Mouse (Mus musculus) retina, postnatal 1 day (tissue): Measurements from ENCODE around the gene Mtmr11.
"Not testable (repeated sequence)": the region's sequence is repeated elsewhere in the genome, so short reads cannot be mapped to it uniquely, and the experiment has no call there.

ENCODE experiments used
- DNase-seq: peaks from one replicate; pipeline ENCODE4 v3.0.0-alpha.2; 2012

The Mtmr11 gene

GRCm38 (mm10) chr3:96172197-96173178 is 10.7 kb downstream of the Mtmr11 start, which contains the start of gene Sf3b4:
Sf3b4 (plus strand) TSS chr3:96172332.
- DNase-seq: peak; percentile 97

- DNase-seq: no peak
Observed at GRCm38 (mm10) chr3:96173185-96173584, 11.4 kb downstream of the Mtmr11 start.

- DNase-seq: not testable (repeated sequence)
Observed at GRCm38 (mm10) chr3:96174042-96174441, 12.2 kb downstream of the Mtmr11 start.

DNA sequence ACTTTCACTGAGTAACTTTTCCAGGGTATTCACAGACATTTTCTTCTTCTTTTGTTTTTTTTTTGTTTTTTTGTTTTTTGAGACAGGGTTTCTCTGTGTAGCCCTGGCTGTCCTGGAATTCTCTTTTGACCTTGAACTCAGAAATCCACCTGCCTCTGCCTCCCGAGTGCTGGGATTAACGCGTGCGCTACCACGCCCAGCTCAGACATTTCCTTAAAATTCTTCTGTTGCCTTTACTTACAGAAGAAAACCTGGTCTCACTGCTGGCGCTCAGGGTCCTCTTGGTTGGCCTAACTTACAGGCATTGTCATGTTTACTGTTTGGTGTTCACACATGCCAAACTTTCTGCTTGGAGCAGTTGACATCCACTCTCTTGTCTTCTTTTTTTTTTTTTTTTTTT is 13.4 kb downstream of the Mtmr11 start:
- no peak for DNase-seq

- DNase-seq: no peak
Observed at GRCm38 (mm10) chr3:96178427-96178826, 16.6 kb downstream of the Mtmr11 start.

GRCm38 (mm10) chr3:96178902-96179301 is 17.1 kb downstream of the Mtmr11 start:
- no peak for DNase-seq

- DNase-seq: no peak
Observed at GRCm38 (mm10) chr3:96179531-96179930, 17.7 kb downstream of the Mtmr11 start.

GRCm38 (mm10) chr3:96180727-96181477 is 19.1 kb downstream of the Mtmr11 start, which contains the start of gene Sv2a:
Sv2a (plus strand) TSS chr3:96181151.
- peak; percentile 76 for DNase-seq

GRCm38 (mm10) chr3:96181510-96182381 is 19.9 kb downstream of the Mtmr11 start:
- peak; percentile 55 for DNase-seq

DNA sequence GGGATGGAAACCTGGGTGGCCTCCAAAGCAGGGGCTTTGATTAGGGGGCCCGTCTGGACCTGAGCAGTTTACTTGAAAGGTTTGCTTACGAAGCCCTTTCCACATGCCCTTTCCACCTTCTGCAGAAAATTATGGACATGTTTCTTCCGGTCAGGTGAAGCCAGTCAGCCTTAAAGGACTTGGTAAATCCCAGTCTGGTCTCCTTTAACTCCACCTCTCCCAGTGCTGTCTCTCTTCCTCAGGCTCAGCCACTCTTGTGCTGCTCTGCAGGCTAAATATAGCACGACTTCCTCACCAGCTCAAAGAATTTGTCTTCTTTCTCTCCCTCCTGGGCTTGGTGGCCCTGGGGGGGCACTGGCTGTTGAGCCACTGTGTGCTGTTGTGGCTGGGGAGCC is 20.6 kb downstream of the Mtmr11 start:
- peak; percentile 45 for DNase-seq

DNA sequence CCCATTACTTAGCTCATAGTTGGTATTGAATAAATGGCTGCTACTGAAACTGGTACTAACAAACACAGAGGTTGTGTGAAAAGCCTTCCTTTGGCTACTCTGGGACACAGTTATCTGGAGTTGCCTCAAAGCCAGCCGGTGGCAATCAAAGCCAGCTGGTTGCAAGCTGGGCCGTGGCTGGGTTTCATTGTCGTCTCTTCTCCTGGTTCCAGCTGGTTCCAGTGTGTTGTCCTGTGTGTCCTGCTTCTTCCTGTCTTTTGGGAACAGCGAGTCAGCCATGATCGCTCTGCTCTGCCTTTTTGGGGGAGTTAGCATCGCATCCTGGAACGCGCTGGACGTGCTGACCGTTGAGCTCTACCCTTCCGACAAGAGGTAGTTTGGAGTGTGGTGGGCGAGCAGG is 31.2 kb downstream of the Mtmr11 start:
- DNase-seq: no peak

DNA sequence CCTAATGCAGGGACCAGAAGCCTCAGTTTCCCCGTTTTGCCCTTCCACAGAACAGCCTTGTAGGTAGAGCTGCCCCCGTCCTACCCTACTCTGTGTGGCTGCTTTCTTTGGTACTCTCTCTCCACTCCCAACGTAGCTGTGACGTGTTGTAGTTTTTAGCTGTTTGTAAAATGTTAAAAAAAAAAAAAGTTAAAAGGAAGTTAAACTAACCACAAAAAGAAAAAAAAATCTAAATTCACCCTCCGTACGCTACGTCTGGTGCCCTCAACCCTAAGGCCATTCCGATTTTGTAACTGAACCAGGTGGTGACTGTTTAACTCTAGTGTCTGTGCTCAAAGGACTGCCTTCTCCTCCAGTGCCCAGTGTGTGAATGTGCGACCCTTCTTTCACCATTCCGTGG is 33.2 kb downstream of the Mtmr11 start:
- DNase-seq: no peak

GRCm38 (mm10) chr3:96195616-96196313 is 34.0 kb downstream of the Mtmr11 start:
- DNase-seq: no peak

DNA sequence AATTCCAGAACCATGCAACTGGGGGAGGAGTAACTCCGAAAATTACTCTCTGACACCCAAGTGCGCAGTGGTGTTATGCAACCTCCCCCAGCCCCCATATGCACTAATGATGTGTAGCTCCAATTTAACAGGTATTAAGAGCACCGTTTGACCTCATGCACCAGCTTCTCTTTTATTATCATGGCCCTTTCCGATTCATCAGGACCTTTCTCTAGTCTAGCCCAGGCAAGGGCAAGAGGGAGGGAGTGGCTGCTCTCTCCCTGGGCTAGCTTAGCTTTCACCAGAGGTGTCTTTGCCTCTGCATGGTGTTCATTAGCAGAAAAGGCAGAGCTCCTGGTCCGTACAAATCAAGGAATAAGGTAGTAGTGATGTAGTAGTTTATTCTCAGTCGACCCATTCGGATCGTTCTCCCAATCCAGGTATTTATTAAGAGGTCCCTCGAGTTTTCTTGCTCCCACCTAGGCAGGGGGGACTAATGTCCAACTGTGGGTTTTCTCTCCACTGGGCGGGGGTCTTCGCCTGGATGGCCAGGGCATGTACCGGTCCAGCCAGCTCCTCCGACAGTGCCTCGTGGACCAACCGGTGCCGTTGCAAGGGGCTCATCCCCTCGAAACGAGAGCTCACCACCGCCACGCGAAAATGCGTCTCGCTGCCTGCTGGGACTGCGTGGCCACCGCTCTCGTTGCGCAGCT is 34.8 kb downstream of the Mtmr11 start:
- no peak for DNase-seq

GRCm38 (mm10) chr3:96197129-96197749 is 35.4 kb downstream of the Mtmr11 start:
- peak; percentile 92 for DNase-seq

DNA sequence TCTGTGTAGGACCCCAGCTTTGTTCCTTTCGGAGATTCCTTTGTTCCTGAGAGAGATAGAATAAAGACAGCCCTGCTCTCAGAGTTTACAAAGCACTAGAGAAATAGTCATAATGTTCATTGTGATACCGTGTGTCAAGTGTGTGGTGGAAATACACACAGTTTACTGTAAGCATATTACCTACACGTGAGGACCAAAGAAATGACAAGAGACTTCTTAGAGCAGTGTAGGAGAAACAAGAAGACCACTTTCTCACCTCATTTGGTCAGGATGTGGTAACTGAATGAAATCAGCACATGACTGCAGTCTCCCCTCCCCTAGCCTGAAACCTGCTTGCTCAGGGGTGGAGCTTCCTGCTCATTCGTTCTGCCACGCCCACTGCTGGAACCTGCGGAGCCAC is 36.4 kb downstream of the Mtmr11 start:
- peak; percentile 31 for DNase-seq

- not testable (repeated sequence) for DNase-seq
Observed at GRCm38 (mm10) chr3:96198601-96199251, 36.9 kb downstream of the Mtmr11 start.

GRCm38 (mm10) chr3:96199731-96200130 is 37.9 kb downstream of the Mtmr11 start:
- DNase-seq: no peak

- no peak for DNase-seq
Observed at GRCm38 (mm10) chr3:96207819-96208218, 46.0 kb downstream of the Mtmr11 start.

DNA sequence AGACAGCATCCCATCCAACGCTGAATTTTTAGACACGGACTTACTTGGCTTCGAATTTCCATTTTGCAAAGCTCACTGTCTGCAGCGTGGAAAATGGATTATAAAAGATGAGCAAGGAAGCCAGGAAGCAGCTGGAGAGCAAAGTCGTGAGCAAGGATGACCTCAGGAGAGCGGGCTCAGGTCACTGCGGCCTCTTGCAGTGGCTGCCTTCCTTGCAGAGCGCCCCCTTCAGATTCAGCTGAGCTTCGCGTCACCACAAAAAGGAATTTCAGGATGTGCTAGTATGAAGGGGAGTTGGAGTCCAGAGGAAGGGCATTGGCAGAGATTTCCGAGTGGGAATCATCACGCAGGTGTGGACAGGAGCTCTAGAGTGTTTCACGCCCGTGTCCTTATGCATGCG is 47.4 kb downstream of the Mtmr11 start:
- peak; percentile 38 for DNase-seq
